Mouse (Mus musculus): Measurements from ENCODE around the gene Il21r. TPM values are rescaled to one million over a fixed set of nuclear protein-coding genes. Genes with fewer than 3 reads are reported as not detected.
A peak's percentile ranks its signal among the peaks of the same experiment; 100 is the strongest.

The Il21r gene
- polyA plus RNA-seq, 1 experiment: not detected

GRCm38 (mm10) chr7:125638870-125639386 is 35.7 kb downstream of the Il21r start:
- Histone ChIP-seq H3K4me1 (ENCODE audit: control insufficient read depth, insufficient read depth, low read length) (peaks cover 19% of the 10 kb centered on the region), H3K4me3 (ENCODE audit: insufficient read depth, low read depth, low read length) (no peak overlapping the region), H3K27ac (ENCODE audit: insufficient read depth, low read depth, low read length) (no peak overlapping the region; the same call in 1 of the 2 replicates)
- WGBS: 34% methylated on average over 9 of the region's 9 CpGs
- TF ChIP-seq POLR2A (IDR thresholded peaks at IDR 0.05; ENCODE audit: insufficient read depth, low read depth, low read length) (no peak), CTCF (IDR thresholded peaks at IDR 0.05; ENCODE audit: insufficient read depth, low read depth, low read length) (peak; percentile 72)

- Histone ChIP-seq H3K4me3 (ENCODE audit: insufficient read depth, low read depth, low read length) (no peak overlapping the region), H3K27ac (ENCODE audit: insufficient read depth, low read depth, low read length) (no peak overlapping the region), H3K4me1 (ENCODE audit: control insufficient read depth, insufficient read depth, low read length) (peaks cover 5% of the 10 kb centered on the region; the same call in 1 of the 2 replicates)
- TF ChIP-seq POLR2A (IDR thresholded peaks at IDR 0.05; ENCODE audit: insufficient read depth, low read depth, low read length) (no peak), CTCF (IDR thresholded peaks at IDR 0.05; ENCODE audit: insufficient read depth, low read depth, low read length) (no peak)
- WGBS: 64% methylated on average over 6 of the region's 6 CpGs
Observed at GRCm38 (mm10) chr7:125643880-125644279, 40.7 kb downstream of the Il21r start.

DNA sequence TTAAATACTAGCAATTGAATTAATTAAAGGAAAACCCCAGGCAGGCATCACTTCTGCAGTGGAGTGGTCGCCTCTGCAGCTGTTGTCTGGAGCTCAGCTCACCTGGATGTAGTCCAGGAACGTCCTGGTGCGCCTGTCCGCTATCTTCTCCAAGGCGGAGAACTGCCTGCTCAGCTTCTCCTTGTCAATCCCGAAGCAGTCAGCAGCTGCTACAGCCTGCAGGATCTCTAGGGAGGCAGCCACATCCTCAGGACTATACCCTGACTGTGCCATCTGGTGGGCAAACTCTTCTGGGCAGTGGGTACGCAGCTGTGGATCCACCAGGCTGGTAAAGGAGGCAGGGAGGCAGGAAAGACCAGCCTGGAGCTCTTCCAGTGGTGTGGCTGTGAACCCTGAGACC is 42.2 kb downstream of the Il21r start:
- WGBS: 78% methylated on average over 7 of the region's 7 CpGs
- H3K4me1 ChIP-seq (ENCODE audit: control insufficient read depth, insufficient read depth, low read length): no peaks in the 10 kb centered on the region
- H3K4me3 ChIP-seq (ENCODE audit: insufficient read depth, low read depth, low read length): no peak overlapping the region
- no peak overlapping the region for H3K27ac ChIP-seq (ENCODE audit: insufficient read depth, low read depth, low read length)
- TF ChIP-seq POLR2A (IDR thresholded peaks at IDR 0.05; ENCODE audit: insufficient read depth, low read depth, low read length): no peak
- TF ChIP-seq CTCF (IDR thresholded peaks at IDR 0.05; ENCODE audit: insufficient read depth, low read depth, low read length): no peak

- TF ChIP-seq CTCF (IDR thresholded peaks at IDR 0.05; ENCODE audit: insufficient read depth, low read depth, low read length) (no peak), POLR2A (IDR thresholded peaks at IDR 0.05; ENCODE audit: insufficient read depth, low read depth, low read length) (no peak)
- no peak overlapping the region for H3K27ac ChIP-seq (ENCODE audit: insufficient read depth, low read depth, low read length)
- no peaks in the 10 kb centered on the region for H3K4me1 ChIP-seq (ENCODE audit: control insufficient read depth, insufficient read depth, low read length)
- WGBS: 85% methylated on average over 1 of the region's 1 CpGs
- no peak overlapping the region for H3K4me3 ChIP-seq (ENCODE audit: insufficient read depth, low read depth, low read length)
Observed at GRCm38 (mm10) chr7:125649013-125649412, 45.8 kb downstream of the Il21r start.

DNA sequence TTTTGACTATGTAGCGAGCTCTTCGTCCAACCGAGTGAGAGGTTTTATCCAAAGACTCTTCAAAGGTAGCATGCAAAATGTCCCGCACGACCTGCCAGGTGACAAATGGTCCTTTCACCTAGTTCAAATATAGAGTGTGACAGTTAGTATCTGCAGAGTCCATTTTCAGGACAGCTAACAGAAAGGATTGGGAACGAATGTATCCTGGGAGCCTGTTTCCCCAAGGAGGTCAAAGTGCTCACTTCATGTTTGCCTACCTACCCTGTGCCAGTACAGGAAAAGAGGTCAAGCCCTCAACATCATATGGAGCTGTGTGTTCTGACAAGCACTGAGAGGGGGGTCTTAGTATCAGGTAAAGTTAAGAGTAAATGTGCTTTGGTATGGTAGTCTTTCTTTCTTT is 54.3 kb downstream of the Il21r start:
- H3K27ac ChIP-seq (ENCODE audit: insufficient read depth, low read depth, low read length): no peak overlapping the region
- WGBS: 97% methylated on average over 6 of the region's 6 CpGs
- H3K4me3 ChIP-seq (ENCODE audit: insufficient read depth, low read depth, low read length): no peak overlapping the region
- no peaks in the 10 kb centered on the region for H3K4me1 ChIP-seq (ENCODE audit: control insufficient read depth, insufficient read depth, low read length)
- TF ChIP-seq CTCF (IDR thresholded peaks at IDR 0.05; ENCODE audit: insufficient read depth, low read depth, low read length): no peak
- no peak for TF ChIP-seq POLR2A (IDR thresholded peaks at IDR 0.05; ENCODE audit: insufficient read depth, low read depth, low read length)

- WGBS: 84% methylated on average over 3 of the region's 3 CpGs
- Histone ChIP-seq H3K4me3 (ENCODE audit: insufficient read depth, low read depth, low read length) (no peak overlapping the region), H3K4me1 (ENCODE audit: control insufficient read depth, insufficient read depth, low read length) (no peaks in the 10 kb centered on the region), H3K27ac (ENCODE audit: insufficient read depth, low read depth, low read length) (no peak overlapping the region)
- TF ChIP-seq POLR2A (IDR thresholded peaks at IDR 0.05; ENCODE audit: insufficient read depth, low read depth, low read length): no peak
- TF ChIP-seq CTCF (IDR thresholded peaks at IDR 0.05; ENCODE audit: insufficient read depth, low read depth, low read length): no peak
Observed at GRCm38 (mm10) chr7:125663654-125664053, 60.4 kb downstream of the Il21r start.

DNA sequence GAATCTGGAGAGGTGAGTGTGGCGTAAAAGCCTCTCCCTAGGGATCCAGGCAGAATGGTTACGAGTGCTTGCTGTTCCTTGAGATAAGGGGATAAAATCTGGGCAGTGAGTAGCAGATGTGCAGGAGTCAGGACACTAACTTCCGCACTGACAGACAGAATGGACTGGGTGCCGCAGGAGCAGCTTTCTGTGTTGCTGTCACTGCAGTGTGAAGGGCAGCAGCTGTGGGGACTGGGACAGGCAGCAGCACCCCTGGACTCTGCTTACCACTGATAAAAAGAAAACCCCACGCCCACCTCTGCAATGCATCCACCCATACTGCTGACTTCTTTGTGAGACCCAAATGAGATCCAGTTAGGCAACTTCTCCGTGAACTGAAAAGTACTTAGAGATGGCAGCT is 67.6 kb downstream of the Il21r start:
- TF ChIP-seq POLR2A (IDR thresholded peaks at IDR 0.05; ENCODE audit: insufficient read depth, low read depth, low read length) (no peak), CTCF (IDR thresholded peaks at IDR 0.05; ENCODE audit: insufficient read depth, low read depth, low read length) (no peak)
- Histone ChIP-seq H3K4me1 (ENCODE audit: control insufficient read depth, insufficient read depth, low read length) (no peaks in the 10 kb centered on the region), H3K4me3 (ENCODE audit: insufficient read depth, low read depth, low read length) (no peak overlapping the region), H3K27ac (ENCODE audit: insufficient read depth, low read depth, low read length) (no peak overlapping the region)
- 94% methylated on average over 6 of the region's 6 CpGs for WGBS

GRCm38 (mm10) chr7:125671396-125671795 is 68.2 kb downstream of the Il21r start:
- Histone ChIP-seq H3K4me3 (ENCODE audit: insufficient read depth, low read depth, low read length) (no peak overlapping the region), H3K4me1 (ENCODE audit: control insufficient read depth, insufficient read depth, low read length) (no peaks in the 10 kb centered on the region)
- WGBS: 92% methylated on average over 8 of the region's 8 CpGs

DNA sequence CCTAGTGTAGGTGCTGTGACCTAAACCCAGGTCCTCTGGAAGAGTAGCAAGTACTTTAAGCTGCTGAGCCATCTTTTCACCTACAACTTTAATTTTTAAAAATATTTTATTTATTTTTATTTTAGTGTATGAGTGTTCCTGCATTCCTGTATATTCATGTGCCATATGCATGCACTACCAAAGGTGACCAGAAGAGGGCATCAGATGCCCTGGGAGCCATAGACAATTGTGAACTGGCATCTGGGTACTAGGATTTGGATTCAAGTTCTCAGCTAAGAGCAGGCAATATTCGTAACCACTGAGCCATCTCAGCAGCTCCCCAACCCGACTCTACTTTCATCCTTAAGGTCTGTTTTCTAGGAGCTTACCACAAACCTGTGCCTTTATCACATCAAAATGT is 71.7 kb downstream of the Il21r start:
- Histone ChIP-seq H3K27ac (ENCODE audit: insufficient read depth, low read depth, low read length) (no peak overlapping the region), H3K4me1 (ENCODE audit: control insufficient read depth, insufficient read depth, low read length) (no peaks in the 10 kb centered on the region; the same call in 1 of the 2 replicates), H3K4me3 (ENCODE audit: insufficient read depth, low read depth, low read length) (no peak overlapping the region)
- no peak for TF ChIP-seq CTCF (IDR thresholded peaks at IDR 0.05; ENCODE audit: insufficient read depth, low read depth, low read length)
- no peak for TF ChIP-seq POLR2A (IDR thresholded peaks at IDR 0.05; ENCODE audit: insufficient read depth, low read depth, low read length)
- WGBS: 91% methylated on average over 2 of the region's 2 CpGs

More at GRCm38 (mm10) chr7:125671396-125671795, 68.2 kb downstream of the Il21r start:
- H3K27ac ChIP-seq (ENCODE audit: insufficient read depth, low read depth, low read length): no peak overlapping the region
- TF ChIP-seq POLR2A (IDR thresholded peaks at IDR 0.05; ENCODE audit: insufficient read depth, low read depth, low read length) (no peak), CTCF (IDR thresholded peaks at IDR 0.05; ENCODE audit: insufficient read depth, low read depth, low read length) (no peak)

GRCm38 (mm10) chr7:125678756-125679155 is 75.5 kb downstream of the Il21r start:
- Histone ChIP-seq H3K27ac (ENCODE audit: insufficient read depth, low read depth, low read length) (no peak overlapping the region), H3K4me3 (ENCODE audit: insufficient read depth, low read depth, low read length) (no peak overlapping the region), H3K4me1 (ENCODE audit: control insufficient read depth, insufficient read depth, low read length) (no peaks in the 10 kb centered on the region; the same call in 1 of the 2 replicates)
- WGBS: 62% methylated on average over 8 of the region's 8 CpGs
- no peak for TF ChIP-seq CTCF (IDR thresholded peaks at IDR 0.05; ENCODE audit: insufficient read depth, low read depth, low read length)
